Mouse (Mus musculus) MEL (cell line): ENCODE measurements around the gene Blm.

ENCODE experiments used
- ETS1 ChIP-seq: IDR thresholded peaks from 2 replicates; pipeline ENCODE4 v1.6.1; 2012; ENCODE audit warnings: low read depth, mild to moderate bottlenecking, inconsistent platforms, low read length, improper control_type of control experiment, moderate library complexity
- GATA1 ChIP-seq: IDR thresholded peaks from 2 replicates; pipeline ENCODE4 v1.6.1; 2011; ENCODE audit warnings: low read depth, low read length, improper control_type of control experiment
- MAX ChIP-seq: IDR thresholded peaks from 2 replicates; pipeline ENCODE4 v1.6.1; 2011; ENCODE audit warnings: low read length, improper control_type of control experiment
- NELFE ChIP-seq: IDR thresholded peaks from 2 replicates; pipeline ENCODE4 v1.6.1; 2011; ENCODE audit warnings: low read depth, low read length, improper control_type of control experiment
- POLR2AphosphoS5 ChIP-seq: IDR thresholded peaks from 2 replicates; pipeline ENCODE4 v1.6.1; 2012; ENCODE audit warnings: low read depth, borderline replicate concordance, mild to moderate bottlenecking, inconsistent platforms, low read length, moderate library complexity, mixed read lengths
- SMC3 ChIP-seq: IDR thresholded peaks from 2 replicates; pipeline ENCODE4 v1.6.1; 2011; ENCODE audit warnings: low read depth, low read length, improper control_type of control experiment

- TF ChIP-seq ETS1 (no peak), GATA1 (no peak), SMC3 (peak; percentile 56), MAX (no peak), POLR2AphosphoS5 (no peak), NELFE (no peak)
Measured at GRCm38 (mm10) chr7:80558101-80558500, 23.2 kb upstream of the Blm start.
